Mouse (Mus musculus) megakaryocyte, adult 5-6 weeks (primary cell): ENCODE measurements around the gene Fiz1. TPM values are rescaled to one million over a fixed set of nuclear protein-coding genes. Genes with fewer than 3 reads are reported as not detected.

Source experiments
- total RNA-seq, 2 experiments: library from RNA; stranded (forward) in 1 of 2; stranded (reverse) in 1 of 2; fragments of 153-499, 151-499 nt in 1 of 2; fragments of 221-1000, 200-1000 nt in 1 of 2; gene quantifications; 2 replicates each; pipeline versions ENCODE4 v1.2.3 to v1.2.4; 2015 to 2017

The Fiz1 gene
- total RNA-seq, 2 experiments from 2014 or later: 12.1 to 20.6 TPM

Other genes with a start within 250 kb of the Fiz1 start
- not detected in 2 replicates for gene Fam71e2, start 243.4 kb downstream of the Fiz1 start, total RNA-seq (2015)
- not detected in 2 replicates for gene Fam71e2, start 243.4 kb downstream of the Fiz1 start, total RNA-seq (2017)
- not detected in 2 replicates for gene Il11, start 231.8 kb downstream of the Fiz1 start, total RNA-seq (2015)
- not detected in 2 replicates for gene Il11, start 231.8 kb downstream of the Fiz1 start, total RNA-seq (2017)
- not detected in 2 replicates for gene Tmem190, start 231.8 kb downstream of the Fiz1 start, total RNA-seq (2015)
- gene Tmem190, start 231.8 kb downstream of the Fiz1 start, total RNA-seq (2017): not detected in 2 replicates
- gene Tmem238, start 225.0 kb downstream of the Fiz1 start, total RNA-seq (2015): 1.3 and 3.0 TPM in 2 replicates
- 0.61 and 2.5 TPM in 2 replicates for gene Tmem238, start 225.0 kb downstream of the Fiz1 start, total RNA-seq (2017)
- 1,340 and 1,433 TPM in 2 replicates for gene Rpl28, start 221.8 kb downstream of the Fiz1 start, total RNA-seq (2015)
- gene Rpl28, start 221.8 kb downstream of the Fiz1 start, total RNA-seq (2017): 535 and 673 TPM in 2 replicates
- gene Ube2s, start 202.1 kb downstream of the Fiz1 start, total RNA-seq (2015): 313 and 324 TPM in 2 replicates
- gene Ube2s, start 202.1 kb downstream of the Fiz1 start, total RNA-seq (2017): 178 and 185 TPM in 2 replicates
- gene Shisa7, start 170.0 kb downstream of the Fiz1 start, total RNA-seq (2015): not detected in 2 replicates
- gene Shisa7, start 170.0 kb downstream of the Fiz1 start, total RNA-seq (2017): not detected in 2 replicates
- gene Isoc2b, start 144.4 kb downstream of the Fiz1 start, total RNA-seq (2015): 6.5 and 9.2 TPM in 2 replicates
- 70.2 and 91.2 TPM in 2 replicates for gene Isoc2b, start 144.4 kb downstream of the Fiz1 start, total RNA-seq (2017)
- 2.3 and 3.0 TPM in 2 replicates for gene Isoc2a, start 137.5 kb downstream of the Fiz1 start, total RNA-seq (2015)
- gene Isoc2a, start 137.5 kb downstream of the Fiz1 start, total RNA-seq (2017): 5.0 TPM in 2 replicates
- gene Gm36210, start 108.2 kb downstream of the Fiz1 start, total RNA-seq (2015): not detected in 2 replicates
- not detected in 2 replicates for gene Gm36210, start 108.2 kb downstream of the Fiz1 start, total RNA-seq (2017)
- gene Zfp628, start 99.5 kb downstream of the Fiz1 start, total RNA-seq (2015): 6.7 and 7.3 TPM in 2 replicates
- gene Zfp628, start 99.5 kb downstream of the Fiz1 start, total RNA-seq (2017): 1.9 and 3.0 TPM in 2 replicates
- 0.13 and 0.82 TPM in 2 replicates for gene Nat14, start 92.7 kb downstream of the Fiz1 start, total RNA-seq (2015)
- gene Nat14, start 92.7 kb downstream of the Fiz1 start, total RNA-seq (2017): 0.11 and 1.1 TPM in 2 replicates
- gene Ssc5d, start 88.9 kb downstream of the Fiz1 start, total RNA-seq (2015): not detected in 2 replicates
- gene Ssc5d, start 88.9 kb downstream of the Fiz1 start, total RNA-seq (2017): 0.04 TPM in 1 of 2 replicates, not detected in the other
- not detected in 2 replicates for gene Sbk2, start 50.3 kb downstream of the Fiz1 start, total RNA-seq (2015)
- gene Sbk2, start 50.3 kb downstream of the Fiz1 start, total RNA-seq (2017): not detected in 2 replicates
- gene Sbk3, start 43.5 kb downstream of the Fiz1 start, total RNA-seq (2015): 0.09 TPM in 1 of 2 replicates, not detected in the other
- gene Sbk3, start 43.5 kb downstream of the Fiz1 start, total RNA-seq (2017): not detected in 2 replicates
- 5.7 and 14.9 TPM in 2 replicates for gene Zfp579, start 18.5 kb downstream of the Fiz1 start, total RNA-seq (2015)
- gene Zfp579, start 18.5 kb downstream of the Fiz1 start, total RNA-seq (2017): 0.81 and 0.89 TPM in 2 replicates
- gene Zfp524, start 282 bp downstream of the Fiz1 start, total RNA-seq (2015): 24.8 and 26.2 TPM in 2 replicates
- 13.5 and 13.9 TPM in 2 replicates for gene Zfp524, start 282 bp downstream of the Fiz1 start, total RNA-seq (2017)
- gene Gm44973, start 799 bp upstream of the Fiz1 start, total RNA-seq (2015): 0.30 TPM in 1 of 2 replicates, not detected in the other
- not detected in 2 replicates for gene Gm44973, start 799 bp upstream of the Fiz1 start, total RNA-seq (2017)
- gene Zfp865, start 5.7 kb upstream of the Fiz1 start, total RNA-seq (2015): 11.9 and 12.0 TPM in 2 replicates
- 13.6 and 14.4 TPM in 2 replicates for gene Zfp865, start 5.7 kb upstream of the Fiz1 start, total RNA-seq (2017)
- gene Ccdc106, start 5.9 kb upstream of the Fiz1 start, total RNA-seq (2015): 0.13 and 0.48 TPM in 2 replicates
- gene Ccdc106, start 5.9 kb upstream of the Fiz1 start, total RNA-seq (2017): 2.1 TPM in 1 of 2 replicates, not detected in the other
- 0.62 TPM in 1 of 2 replicates, not detected in the other for gene 4632433K11Rik, start 19.4 kb upstream of the Fiz1 start, total RNA-seq (2015)
- 0.81 TPM in 1 of 2 replicates, not detected in the other for gene 4632433K11Rik, start 19.4 kb upstream of the Fiz1 start, total RNA-seq (2017)
- 2.5 and 3.2 TPM in 2 replicates for gene Zfp784, start 23.7 kb upstream of the Fiz1 start, total RNA-seq (2015)
- 1.7 TPM in 2 replicates for gene Zfp784, start 23.7 kb upstream of the Fiz1 start, total RNA-seq (2017)
- gene Zfp580, start 36.8 kb upstream of the Fiz1 start, total RNA-seq (2015): 0.25 and 1.6 TPM in 2 replicates
- not detected in 2 replicates for gene Zfp580, start 36.8 kb upstream of the Fiz1 start, total RNA-seq (2017)
- gene U2af2, start 47.4 kb upstream of the Fiz1 start, total RNA-seq (2015): 68.6 and 71.0 TPM in 2 replicates
- 153 and 170 TPM in 2 replicates for gene U2af2, start 47.4 kb upstream of the Fiz1 start, total RNA-seq (2017)
- 74.6 and 79.4 TPM in 2 replicates for gene Epn1, start 65.5 kb upstream of the Fiz1 start, total RNA-seq (2015)
- 76.4 and 88.9 TPM in 2 replicates for gene Epn1, start 65.5 kb upstream of the Fiz1 start, total RNA-seq (2017)
- not detected in 2 replicates for gene Rfpl4, start 102.3 kb upstream of the Fiz1 start, total RNA-seq (2015)
- gene Rfpl4, start 102.3 kb upstream of the Fiz1 start, total RNA-seq (2017): not detected in 2 replicates
- 1.9 and 2.4 TPM in 2 replicates for gene Rasl2-9, start 111.3 kb upstream of the Fiz1 start, total RNA-seq (2015)
- 1.2 TPM in 1 of 2 replicates, not detected in the other for gene Rasl2-9, start 111.3 kb upstream of the Fiz1 start, total RNA-seq (2017)
- gene Vmn1r55, start 135.0 kb upstream of the Fiz1 start, total RNA-seq (2015): not detected in 2 replicates
- gene Vmn1r55, start 135.0 kb upstream of the Fiz1 start, total RNA-seq (2017): not detected in 2 replicates
- not detected in 2 replicates for gene Vmn1r56, start 182.1 kb upstream of the Fiz1 start, total RNA-seq (2015)
- not detected in 2 replicates for gene Vmn1r56, start 182.1 kb upstream of the Fiz1 start, total RNA-seq (2017)
- gene Vmn1r57, start 203.8 kb upstream of the Fiz1 start, total RNA-seq (2015): not detected in 2 replicates
- not detected in 2 replicates for gene Vmn1r57, start 203.8 kb upstream of the Fiz1 start, total RNA-seq (2017)